Mouse (Mus musculus) embryo, embryonic 9.5 days (tissue): ENCODE data around the gene Cstf3.

Experiments used
- DNase-seq: peaks from one replicate; pipeline ENCODE4 v3.0.0-alpha.2; 2017; ENCODE audit errors: extremely low spot score

Cstf3 gene

DNA sequence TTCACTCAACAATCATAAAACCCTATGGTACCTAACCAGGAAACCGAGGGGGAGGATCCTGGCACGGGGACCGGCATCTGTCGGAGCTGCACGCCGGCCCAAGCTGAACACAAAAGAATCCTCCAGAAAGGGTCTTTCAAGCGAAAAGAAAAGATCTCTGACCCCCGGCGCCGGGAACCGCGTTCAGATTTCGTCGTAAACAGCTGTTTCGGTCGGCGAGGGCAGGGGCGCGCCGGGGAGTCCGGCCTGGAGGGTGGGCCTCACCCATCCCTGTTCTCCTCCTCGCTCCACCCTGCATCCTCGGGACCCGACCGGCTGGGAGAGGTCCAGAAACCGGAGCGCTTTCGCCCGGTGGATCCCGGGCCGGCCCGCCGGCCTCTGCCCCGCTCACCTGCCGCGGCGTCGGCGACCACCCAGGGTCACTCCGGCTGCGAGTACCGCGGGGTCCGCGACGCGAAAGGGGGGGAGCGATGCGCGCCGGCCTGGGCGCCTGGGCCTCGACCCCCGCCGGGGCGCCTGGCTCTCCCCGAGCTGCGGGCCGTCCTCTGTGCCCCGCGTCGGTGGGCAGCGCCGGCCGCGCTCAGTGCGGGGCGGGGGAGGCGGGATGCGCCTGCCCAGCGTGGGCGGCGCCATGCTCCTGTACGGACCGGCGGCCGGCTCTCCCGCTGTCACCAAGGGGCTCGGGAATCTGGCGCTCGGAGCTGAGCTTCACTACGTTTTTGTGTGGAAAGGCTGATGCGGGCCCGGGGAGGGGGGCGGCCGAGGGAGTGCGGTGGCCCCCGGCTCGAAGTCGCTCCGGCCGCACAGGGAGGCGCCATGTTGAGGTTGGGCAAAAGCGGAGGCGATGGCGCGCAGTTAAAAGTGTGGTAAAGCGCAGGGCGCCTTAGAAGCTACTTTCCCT lies 121.5 kb downstream of the Cstf3 start, which contains the start of gene Tcp11l1:
Gene Tcp11l1 (minus strand): TSS at position 585 of the 901 bp plus-strand sequence.
- peak; percentile 80 for DNase-seq

DNA sequence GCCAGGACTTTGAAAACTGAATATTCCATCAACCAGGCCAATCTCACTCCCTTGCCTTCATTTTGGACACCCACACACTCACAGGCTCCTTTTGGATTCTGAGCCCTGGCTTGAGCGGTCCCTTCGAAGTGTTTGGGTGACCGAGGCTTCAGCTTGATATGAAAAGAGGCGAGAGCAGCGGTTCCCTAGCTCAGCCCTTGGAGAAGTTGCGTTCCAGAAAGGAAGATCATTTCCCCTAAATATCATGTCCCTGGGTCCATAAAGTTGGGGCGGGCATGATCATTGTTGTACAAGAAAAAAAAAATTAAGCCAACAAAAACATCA lies 122.1 kb downstream of the Cstf3 start:
- DNase-seq = no peak

DNA sequence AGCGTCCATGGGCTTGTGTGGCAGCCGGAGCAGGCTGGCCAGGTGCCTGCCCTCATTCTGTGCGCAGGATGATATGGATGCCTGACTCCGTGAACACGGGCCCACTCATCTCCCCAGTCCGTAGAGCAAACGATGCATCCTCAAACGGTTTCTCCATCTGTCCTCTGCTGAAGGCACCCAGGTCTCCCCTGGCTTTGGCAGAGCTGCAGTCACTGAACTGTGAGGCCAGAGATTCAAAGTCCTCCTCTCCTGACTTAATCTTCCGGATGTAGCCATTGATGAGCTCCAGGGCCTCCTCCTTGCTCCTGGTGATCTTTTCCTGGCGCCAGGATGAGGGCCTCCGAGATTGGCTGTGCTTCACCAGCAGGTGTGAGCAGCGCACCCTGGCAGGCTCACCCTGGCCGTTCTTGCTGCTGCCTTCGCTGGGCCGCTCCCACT lies 124.0 kb downstream of the Cstf3 start:
- peak; percentile 3 for DNase-seq
